Mouse (Mus musculus): ENCODE measurements around the gene Cdh22.

Cdh22 gene

GRCm38 (mm10) chr2:165210948-165211347 is 23.7 kb downstream of the Cdh22 start:
- in situ Hi-C loops (cut with MboI, MseI): loop anchor here (5.0 kb wide), 1 partner anchor 54 kb away; no protein-coding TSS in a partner anchor

DNA sequence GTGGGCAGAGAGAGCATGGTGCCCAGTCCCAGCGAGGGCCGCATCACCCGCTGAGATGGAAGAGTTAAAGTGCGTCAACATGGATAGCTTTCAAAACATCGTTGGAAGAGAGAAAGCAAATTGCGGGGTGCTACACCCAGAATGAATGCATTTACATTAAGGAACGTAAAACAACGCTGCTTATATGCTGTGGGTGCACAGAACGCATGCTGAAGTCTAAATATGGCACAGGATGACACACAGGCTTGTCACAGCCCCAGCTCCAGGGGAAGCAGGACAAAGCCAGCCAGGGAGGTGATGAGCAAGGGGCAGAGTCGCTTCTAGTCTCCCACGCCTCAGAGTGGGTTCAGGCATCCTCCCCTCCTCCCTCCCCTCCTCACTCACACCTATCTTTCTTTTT is 27.0 kb downstream of the Cdh22 start:
- in situ Hi-C loops (cut with MboI, MseI): no loop called here

DNA sequence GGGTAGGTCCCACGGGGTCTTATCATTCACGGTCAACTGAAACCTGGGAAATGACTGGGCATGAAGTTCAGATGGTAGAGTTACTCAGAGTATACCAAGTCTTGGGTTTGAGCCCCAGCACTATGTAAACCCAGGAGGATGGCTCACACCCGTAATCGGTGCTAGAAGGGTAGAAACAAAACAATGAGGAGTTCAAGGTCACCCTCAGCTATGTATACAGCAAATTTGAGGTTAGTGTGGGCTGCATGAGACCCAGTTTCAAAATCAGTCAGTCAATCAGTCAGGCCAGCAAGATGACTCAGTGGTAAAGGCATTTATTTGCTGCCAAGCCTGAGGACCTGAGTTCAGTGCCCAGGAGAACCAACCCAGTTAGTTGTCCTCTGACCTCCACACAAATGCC is 27.6 kb downstream of the Cdh22 start:
- in situ Hi-C loops (cut with MboI, MseI): no loop called here

DNA sequence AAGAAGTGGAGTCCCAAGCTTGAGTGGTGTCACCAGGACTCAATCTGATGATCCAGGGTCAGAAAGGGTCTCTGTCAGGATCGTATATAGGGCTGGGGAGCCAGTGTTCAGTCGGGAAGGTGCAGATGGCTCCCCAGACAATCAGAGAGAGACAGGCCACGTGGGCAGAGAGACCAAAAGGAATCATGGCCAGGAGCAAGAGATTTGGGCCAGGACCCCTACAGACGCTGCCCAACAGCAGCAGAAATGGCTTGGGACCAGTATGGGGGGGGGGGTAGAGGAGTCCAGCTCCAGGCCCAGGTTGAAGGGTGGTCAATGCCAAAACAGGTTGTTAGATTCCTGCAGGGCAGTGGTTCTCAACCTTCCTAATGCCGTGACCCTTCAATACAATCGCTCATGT is 29.2 kb downstream of the Cdh22 start:
- in situ Hi-C loops (cut with MboI, MseI): no loop called here

GRCm38 (mm10) chr2:165204931-165205330 is 29.7 kb downstream of the Cdh22 start:
- in situ Hi-C loops (cut with MboI, MseI): no loop called here

DNA sequence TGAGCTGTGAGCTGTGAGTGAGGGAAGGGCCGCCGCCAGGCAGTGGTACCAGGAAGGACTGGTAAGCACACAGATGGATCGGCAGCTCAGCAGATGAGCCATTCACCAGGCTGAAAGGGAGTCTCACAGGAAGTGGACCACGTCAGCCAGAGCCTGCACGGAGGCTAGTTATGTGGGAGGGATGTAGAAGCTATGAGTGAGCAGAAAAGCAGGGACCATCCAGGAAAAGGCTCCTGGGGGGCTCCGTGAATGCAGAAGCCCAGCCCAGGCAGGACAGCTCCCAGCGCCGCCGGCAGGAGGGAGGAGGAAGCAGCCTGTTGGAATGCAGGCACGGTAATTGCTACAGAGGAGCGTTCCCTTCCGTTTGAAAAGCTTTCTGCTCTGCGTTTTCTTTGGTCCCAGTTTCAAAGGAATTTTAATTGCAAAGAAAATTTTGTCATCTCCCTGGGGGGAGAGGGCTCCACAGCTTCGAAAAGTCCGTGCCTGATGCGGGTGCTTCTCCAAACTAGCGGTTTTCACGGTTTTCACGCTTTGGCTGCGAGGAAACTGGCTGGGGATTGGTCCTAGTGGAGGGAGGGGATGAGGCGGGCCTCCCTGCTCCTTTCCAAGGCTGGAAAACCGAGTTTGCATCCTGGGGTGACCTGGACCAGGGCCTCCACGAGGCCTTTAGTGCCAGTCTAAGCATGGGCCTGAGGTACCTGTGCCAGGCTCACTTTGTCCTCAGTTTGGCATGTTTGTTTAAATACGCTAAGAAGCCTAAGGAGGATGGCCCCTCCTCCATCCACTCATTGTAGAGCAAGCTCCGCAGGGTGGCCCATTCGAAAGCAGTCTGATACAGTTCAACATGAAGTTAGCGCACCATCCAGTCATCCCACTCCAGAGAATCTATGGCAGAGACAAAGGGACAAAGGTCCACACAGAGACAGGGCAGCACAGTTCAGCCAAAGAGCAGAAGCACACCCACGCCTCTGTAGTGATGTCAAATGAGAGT is 32.6 kb downstream of the Cdh22 start:
- in situ Hi-C loops (cut with MboI, MseI): no loop called here

- in situ Hi-C loops (cut with MboI, MseI): no loop called here
Measured at GRCm38 (mm10) chr2:165197546-165197945, 37.1 kb downstream of the Cdh22 start.

DNA sequence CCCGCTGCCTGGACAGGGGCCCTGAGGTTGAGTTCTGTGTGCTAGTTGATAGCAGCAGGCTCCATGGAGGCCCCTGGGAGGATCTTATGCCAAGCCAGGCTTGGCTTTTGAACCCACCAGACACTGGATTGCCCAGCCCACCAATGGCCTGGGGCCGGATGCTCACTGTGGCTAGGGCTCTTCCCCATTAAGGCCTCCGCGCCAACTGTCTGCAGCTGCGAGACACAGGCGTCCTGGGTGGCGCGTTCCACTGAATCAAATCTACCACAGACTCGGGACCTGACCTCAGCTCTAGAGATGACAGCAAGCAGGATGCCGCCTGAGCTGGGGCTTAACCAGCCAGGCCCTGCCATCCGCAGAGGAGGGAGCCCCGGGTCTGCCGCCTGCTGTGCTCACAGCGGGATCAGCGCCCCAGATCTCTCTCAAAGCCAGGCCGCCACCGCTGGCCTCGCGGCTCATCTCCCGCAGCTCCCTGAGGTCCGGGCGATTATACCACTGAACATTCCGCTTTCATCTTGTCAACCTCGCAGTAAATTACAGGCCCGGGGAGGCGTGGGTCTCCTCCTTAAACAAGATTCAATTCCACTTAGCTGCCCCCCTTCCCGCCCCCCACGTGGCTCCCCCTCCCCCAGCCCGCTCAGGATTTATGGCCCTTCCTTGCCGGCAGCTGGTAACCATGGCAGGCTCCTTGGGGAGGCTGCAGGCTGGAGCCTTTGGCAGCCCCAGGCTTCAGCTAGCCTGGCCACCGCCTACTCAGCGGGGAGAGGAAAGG is 39.1 kb downstream of the Cdh22 start:
- in situ Hi-C loops (cut with MboI, MseI): no loop called here

DNA sequence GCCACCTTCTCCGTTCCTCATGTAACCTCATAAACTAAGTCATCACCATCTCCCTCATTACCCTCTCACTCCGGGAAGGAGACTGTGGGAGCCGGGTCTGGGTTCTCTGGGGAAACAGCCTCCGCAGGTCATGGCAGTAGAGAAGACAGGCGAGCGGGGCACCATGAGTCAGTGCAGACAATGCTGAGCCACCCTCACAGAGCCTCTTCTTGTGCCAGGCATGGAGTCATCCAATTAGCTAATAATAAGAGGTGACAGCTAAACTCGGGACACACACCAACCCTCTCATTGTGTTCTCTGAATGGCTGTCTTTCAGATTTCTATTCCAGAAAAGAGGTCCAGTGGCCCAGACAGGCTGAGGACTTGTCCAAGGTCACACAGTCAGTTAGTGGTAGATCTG is 43.2 kb downstream of the Cdh22 start:
- in situ Hi-C loops (cut with MboI, MseI): no loop called here

DNA sequence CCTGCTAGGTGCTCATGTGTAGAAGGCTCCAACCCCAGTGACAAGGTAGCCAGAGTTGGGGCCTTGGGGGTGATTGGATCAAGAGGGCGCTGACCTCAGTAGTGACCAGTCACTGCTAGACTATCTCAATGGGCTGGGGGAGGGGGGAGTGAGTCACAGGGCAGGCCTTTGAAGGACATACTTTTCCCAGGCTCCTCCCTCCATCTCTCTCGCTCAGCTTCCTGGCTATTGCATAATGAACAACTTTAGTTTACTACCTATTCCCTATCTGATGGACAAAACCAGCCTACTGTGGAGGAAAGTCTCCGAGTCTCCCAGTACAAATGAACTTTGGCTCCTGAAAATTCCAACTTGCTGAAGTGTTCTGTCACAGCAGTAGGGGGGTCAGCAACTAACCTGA is 45.1 kb downstream of the Cdh22 start:
- in situ Hi-C loops (cut with MboI, MseI): no loop called here

DNA sequence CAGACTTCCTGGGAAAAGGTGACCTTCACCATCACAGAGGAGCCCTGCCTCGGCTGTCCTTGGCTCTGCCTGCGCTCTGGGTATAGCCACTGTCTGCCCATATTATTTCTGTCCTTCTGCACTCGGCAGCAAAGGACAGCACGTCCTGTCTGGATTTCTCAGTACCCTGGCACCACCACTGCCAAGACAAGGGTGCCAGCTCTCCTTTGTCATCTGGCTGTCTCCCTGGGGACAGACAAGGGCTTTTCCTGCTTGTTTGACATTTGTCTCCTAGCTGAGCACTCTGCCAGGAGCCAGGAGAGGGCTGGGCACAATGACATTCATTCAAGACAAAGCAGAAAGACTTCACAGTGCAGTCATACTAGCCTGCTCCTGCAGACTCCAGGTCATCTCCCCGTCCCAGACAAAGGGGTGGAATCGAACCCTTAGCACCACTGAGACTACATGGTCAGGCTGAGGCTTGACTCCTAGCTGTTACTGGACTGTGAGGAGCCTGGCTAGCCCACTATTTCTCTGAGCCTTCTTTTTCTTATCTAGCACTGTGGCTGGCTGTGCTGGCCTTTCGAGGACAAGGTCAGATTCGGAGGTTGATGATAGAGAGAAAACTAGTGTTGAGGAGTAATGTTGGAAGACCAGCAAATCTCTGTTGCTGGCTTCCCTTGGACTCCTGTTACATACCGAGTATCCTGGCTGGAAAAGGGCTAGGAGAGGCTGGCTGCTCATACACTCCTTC is 46.8 kb downstream of the Cdh22 start:
- in situ Hi-C loops (cut with MboI, MseI): no loop called here

DNA sequence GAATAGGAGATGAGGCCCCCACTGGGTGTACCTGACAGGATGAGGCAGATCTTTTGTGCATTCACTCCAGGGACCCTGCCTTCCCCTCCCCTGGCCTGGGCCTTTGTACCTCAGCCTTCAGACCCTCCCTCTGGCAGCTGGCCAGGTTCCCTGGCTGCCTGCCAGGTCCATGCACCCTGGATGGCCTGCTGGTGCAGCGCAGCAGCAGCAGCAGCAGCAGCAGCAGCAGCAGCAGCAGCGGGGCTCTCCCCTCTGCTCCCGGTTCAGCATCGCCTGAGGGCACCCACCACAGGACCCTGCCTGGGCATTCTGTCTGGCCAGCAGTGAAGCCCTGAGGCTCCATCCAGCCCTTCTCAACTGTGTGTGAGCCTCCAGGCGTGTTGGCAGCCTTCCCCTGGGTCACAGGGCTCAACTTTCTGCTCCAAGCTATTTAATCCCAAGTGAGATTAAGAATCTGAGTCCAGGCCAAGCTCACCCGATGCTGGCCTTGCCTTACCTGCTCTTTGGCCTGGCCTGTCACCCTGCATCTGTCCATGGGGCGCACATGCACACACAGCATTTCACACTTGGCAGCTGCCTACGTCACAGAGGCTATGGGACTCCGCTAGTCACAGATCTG is 50.5 kb downstream of the Cdh22 start:
- in situ Hi-C loops (cut with MboI, MseI): no loop called here

DNA sequence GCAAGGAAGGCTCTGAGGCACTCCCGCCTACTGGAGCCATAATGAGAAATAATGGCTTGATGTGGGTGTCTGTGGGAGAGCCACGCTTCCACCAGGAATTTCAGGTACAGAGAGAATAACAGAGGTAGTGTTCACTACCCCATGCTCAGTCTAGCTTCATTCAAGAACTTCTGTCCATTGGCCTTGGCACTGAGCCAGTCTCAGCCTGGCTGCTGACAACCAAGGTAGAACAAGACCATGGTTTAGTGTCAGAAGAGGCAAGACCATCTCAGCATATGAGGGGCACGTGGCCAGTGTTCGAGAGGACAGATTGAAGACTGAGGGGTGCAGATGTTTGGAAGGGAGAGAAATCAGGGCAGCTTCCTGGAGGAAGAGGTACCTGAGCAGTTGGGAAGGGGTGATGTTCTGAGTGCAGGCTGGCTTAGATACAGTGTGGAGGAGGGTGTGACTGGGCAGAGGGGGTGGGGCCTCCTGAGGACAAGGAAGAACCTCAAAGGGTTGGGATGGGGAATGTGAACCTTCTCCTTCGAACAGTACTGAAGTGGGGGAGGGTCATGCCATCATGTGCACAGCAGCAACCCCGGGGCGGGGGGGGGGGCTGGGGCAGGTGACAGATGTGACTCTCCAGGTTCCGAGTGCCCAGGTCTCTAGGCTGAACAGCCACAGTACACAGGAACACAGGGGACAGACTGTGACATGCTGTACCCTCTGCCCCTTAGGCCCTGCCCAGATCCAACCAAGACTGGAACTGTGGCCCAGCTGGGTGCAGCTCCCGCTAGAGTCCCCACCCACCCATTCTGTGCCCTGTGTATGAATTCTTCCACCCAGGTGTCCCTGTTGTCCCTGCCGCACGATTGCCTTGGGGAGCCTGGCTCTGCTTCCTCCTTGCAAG is 52.3 kb downstream of the Cdh22 start:
- in situ Hi-C loops (cut with MboI, MseI): no loop called here

DNA sequence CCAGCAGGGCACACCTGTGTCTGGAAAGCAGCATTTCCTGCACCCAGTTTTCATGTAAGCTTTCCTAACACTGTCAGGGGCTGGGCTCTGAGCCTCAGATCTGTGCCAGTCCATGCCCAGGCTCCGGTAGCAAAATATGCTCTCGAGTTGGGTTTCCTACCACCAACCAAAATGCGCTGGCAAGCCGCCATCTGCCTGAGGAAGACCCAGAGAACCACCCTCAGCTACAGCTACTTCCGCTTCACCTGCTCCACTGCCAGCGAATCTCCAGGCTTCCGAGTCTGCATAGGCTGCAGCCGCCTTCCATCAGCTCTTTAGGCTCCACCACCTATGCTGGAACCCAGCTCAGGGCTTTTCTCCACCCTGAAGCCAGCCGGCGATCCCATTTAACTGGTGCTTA is 55.4 kb downstream of the Cdh22 start:
- in situ Hi-C loops (cut with MboI, MseI): no loop called here

DNA sequence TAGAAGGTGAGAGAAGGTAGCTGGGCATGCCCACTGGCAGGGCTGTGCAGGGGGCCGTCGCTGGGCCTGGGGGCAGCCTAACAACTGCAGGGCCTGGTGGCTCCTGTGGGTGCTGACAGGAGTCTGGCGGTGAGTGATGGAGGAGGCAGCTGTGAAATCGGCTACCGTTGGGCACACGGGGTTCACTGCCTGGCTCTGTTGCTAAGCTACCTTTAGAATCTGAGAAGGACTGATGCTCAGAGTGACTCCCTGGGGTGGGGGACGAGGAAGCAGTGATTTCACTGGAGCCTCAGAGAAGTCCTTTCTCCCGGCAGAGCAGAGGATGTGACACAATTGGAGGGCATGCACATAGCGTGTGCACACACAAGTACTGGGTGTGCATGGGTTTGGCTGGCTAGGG is 57.7 kb downstream of the Cdh22 start:
- in situ Hi-C loops (cut with MboI, MseI): no loop called here

GRCm38 (mm10) chr2:165166664-165167435 is 67.8 kb downstream of the Cdh22 start:
- in situ Hi-C loops (cut with MboI, MseI): loop anchor here (10.0 kb wide), 1 partner anchor 1432 kb away; no protein-coding TSS in a partner anchor

DNA sequence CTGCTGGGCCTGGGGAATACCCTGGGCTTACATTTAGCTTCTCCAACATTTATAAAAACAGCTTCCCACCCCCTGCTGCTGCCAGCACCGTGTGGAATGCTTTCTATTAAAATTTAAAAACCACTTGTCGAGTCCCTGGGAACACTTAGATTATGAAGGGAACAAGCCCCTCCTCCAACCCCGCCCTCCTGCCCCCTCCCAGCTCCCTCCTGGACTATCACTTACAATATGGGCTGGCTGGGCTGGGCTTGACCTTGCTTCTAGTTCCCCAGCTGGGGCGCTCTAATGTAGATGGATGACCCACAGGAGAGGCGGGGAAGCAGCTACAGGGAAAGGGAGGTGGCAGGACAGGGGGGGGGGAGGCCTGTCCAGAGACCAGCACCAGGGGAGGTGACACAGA is 72.4 kb downstream of the Cdh22 start:
- in situ Hi-C loops (cut with MboI, MseI): loop anchor here (10.0 kb wide), 1 partner anchor 1427 kb away; no protein-coding TSS in a partner anchor

GRCm38 (mm10) chr2:165160466-165160865 is 74.2 kb downstream of the Cdh22 start:
- in situ Hi-C loops (cut with MboI, MseI): loop anchor here (10.0 kb wide), 1 partner anchor 1426 kb away; no protein-coding TSS in a partner anchor

GRCm38 (mm10) chr2:165159055-165159688 is 75.5 kb downstream of the Cdh22 start:
- in situ Hi-C loops (cut with MboI, MseI): loop anchor here (5.0 kb wide), 1 partner anchor 53 kb away; no protein-coding TSS in a partner anchor
